Mouse (Mus musculus): ENCODE measurements around the gene Acot13. TPM values are rescaled to one million over a fixed set of nuclear protein-coding genes. Genes with fewer than 3 reads are reported as not detected.

Gene Acot13
- total RNA-seq, 4 experiments from 2014 or later: 95.6 to 108 (median 98.4) TPM

- DNase-seq (ENCODE audit: low spot score in 2 of 2): no peak
These were observed 486 bp downstream of the Acot13 start for GRCm38 (mm10) chr13:24830756-24831352.

DNA sequence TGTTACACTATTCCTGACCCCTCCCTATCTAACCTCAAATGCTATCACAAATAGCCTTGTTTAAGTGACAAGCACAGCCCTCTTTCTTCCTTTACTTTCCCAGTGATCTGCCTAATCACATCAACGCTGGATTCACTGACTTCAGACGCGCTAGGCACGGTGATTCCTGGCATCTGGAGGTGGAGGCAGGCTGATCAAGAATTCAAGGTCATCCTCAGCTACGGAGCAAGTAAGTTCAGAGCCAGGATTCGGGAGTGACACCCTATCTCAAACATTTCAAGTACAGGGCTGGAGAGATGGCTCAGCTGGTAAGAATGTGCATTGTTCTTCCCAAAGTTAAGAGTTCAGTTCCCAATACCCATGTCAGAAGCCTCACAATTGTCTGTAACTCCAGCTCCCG, 5.2 kb downstream of the Acot13 start:
- no peak for DNase-seq (ENCODE audit: low spot score in 2 of 2)

- DNase-seq (ENCODE audit: low spot score in 2 of 2): no peak
These were observed 5.8 kb downstream of the Acot13 start for GRCm38 (mm10) chr13:24825587-24825986.

DNA sequence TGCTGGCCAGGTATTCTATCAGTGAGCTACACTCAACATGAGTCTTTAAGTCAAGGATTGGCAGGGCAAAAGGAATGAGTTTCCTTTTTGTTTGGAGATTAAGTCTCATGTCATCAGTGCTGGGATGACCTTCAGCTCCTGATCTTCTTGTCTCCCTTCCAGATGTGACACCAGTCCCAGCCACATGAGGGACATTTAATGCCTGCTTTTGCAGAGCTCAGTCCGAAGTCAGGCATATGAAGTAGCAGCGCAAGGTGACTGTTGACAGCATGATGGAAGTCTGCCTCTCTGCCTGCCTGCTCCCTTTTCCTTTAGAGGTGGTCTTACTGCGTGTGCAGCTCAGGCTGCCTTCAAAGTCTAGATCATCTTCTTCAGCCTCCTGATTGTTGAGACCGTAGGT, 6.7 kb downstream of the Acot13 start:
- no peak for DNase-seq (ENCODE audit: low spot score in 2 of 2)

- peak; percentile 50 to 66 for DNase-seq (ENCODE audit: low spot score in 2 of 2)
These were observed 8.5 kb downstream of the Acot13 start for GRCm38 (mm10) chr13:24822663-24823343.

GRCm38 (mm10) chr13:24819931-24820330, 11.4 kb downstream of the Acot13 start:
- no peak for DNase-seq (ENCODE audit: low spot score in 2 of 2)

GRCm38 (mm10) chr13:24816125-24817092, 14.9 kb downstream of the Acot13 start:
- DNase-seq (ENCODE audit: low spot score in 2 of 2): no peak

GRCm38 (mm10) chr13:24814616-24815015, 16.7 kb downstream of the Acot13 start:
- DNase-seq (ENCODE audit: low spot score in 2 of 2): no peak

DNA sequence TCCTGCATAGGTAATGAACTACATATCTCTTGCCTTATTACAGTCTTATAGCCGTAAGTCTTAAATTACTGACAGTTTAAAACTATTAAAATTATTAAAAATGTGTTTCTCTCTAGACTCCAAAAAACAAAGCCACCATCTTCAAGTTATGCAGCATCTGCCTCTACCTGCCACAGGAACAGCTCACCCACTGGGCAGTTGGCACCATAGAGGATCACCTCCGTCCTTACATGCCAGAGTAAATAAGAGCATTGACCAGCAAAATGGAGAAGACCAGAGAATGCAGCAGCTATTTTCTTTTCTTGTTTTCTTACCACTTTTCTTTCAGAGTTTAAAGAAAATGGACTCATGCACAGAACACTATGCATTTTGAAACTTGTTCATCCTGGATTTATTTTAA, 18.8 kb downstream of the Acot13 start:
- no peak for DNase-seq (ENCODE audit: low spot score in 2 of 2)

DNA sequence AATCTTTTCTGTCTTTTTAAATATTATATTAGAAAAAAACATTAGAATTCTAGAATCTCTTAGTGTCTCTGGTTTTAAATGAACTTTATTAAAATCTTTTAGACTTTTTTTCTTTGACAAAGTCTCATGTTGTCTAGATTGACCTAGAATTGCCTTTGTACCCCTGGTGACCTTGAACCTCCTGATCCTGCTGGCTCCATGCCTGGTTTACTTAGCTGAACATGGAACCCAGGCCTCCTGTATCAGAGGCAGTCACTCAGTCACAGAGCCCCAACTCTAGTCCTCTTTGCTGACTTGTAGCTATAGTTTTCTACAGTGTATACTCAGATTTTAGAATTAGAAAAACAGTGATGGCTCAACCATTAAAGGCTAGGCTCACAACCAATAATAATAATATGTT, 25.3 kb downstream of the Acot13 start:
- no peak for DNase-seq (ENCODE audit: low spot score in 2 of 2)

DNA sequence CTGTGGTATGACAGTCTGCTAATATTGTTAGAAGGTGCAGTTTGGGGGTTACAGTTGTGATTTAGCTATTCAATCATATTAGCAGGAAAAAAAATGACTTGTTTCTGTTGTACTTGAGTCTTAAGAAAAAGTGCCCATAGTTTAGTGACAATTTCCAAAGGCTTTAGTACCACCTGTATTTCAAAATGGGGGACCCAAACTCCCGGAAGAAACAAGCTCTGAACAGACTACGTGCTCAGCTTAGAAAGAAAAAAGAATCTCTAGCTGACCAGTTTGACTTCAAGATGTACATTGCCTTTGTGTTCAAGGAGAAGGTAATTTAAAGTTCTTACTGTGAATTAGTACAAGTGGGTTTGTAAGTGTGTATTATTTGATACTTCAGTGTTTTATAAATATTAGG, 28.1 kb downstream of the Acot13 start:
- DNase-seq (ENCODE audit: low spot score in 2 of 2): no peak

DNA sequence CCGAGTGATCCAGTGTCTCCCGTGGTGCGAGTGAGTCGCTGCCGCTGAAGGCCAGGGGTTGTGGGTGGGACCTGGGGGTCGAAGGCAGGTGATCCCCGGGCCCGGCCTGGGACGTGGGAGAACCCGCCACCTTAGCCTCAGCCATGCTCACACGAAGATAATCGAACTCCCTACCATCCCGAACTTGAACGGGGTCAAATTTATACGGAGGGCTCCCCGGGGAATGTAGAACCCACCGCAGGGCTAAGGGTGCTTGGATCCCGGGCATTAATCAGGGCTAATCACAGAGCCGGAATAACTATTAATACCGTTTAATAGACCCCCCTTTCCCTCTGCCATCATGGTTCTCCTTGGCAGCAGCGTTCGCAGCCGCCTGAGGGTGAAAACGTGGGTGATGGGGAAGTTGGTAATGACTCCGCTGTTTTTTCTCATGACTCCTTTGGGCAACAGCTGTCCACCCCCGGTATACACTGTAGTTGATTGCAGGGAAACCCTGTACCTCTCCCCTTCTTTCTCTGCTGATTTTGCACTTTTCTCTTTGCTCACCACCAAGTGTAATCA, 29.1 kb downstream of the Acot13 start:
- peak in 1 of 2 experiments; percentile 13 for DNase-seq (ENCODE audit: low spot score in 2 of 2)

- DNase-seq (ENCODE audit: low spot score in 2 of 2): peak in 1 of 2 experiments; percentile 31
These were observed 29.9 kb downstream of the Acot13 start, which contains the start of gene BC005537 for GRCm38 (mm10) chr13:24801308-24801921. Gene BC005537 (plus strand): TSS chr13:24801657.

DNA sequence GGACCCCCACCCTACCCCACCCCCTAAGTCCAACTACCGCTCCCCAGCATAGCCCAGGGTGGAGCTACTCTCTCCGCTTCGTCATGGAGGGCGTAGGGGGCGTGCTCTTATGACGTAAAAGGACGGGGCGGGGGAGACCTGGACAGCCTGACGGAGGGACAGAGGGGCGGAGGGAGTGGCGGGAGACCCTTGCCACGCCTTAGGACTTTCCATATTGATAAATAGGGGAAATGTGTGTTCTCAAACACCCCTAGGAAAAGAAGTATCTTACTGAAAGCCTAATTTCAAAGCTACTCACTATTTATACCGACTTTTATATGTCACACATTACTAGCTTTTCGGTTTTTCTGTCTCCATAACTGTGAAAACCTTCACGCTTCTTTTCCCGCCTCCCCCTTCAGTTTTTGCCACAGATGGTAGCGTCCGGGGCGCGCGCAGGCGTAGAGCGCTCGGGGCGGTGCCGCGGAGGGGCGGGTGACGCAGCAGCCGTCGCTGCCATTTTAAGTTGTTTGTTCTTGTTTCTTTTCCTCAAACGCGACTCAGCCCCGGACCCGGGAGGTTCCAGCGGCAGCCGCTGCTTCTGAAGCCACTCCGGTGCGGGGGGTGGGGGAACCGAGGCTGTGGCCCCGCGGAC, 30.5 kb downstream of the Acot13 start:
- peak; percentile 92 to 97 for DNase-seq (ENCODE audit: low spot score in 2 of 2)

- peak; percentile 39 to 43 for DNase-seq (ENCODE audit: low spot score in 2 of 2)
These were observed 31.2 kb downstream of the Acot13 start for GRCm38 (mm10) chr13:24799925-24800673.

DNA sequence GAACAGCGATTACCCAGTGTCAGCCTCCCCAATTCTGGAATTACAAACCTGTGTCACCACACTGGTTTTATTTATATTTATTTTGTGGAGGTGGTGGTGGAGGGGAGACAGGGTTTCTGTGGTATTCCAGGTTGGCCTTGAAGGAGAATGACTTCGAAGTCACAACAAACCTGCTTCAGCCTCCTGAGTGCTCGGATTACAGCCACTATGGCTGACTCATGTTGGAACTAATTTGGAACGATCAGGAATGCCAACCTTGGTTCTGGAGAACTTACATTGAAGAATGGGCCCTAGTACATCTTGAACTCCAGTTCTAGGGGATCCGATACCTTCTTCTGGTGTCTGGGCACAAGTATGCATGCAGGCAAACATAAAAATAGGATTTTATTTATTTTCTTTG, 32.0 kb downstream of the Acot13 start:
- no peak for DNase-seq (ENCODE audit: low spot score in 2 of 2)

DNA sequence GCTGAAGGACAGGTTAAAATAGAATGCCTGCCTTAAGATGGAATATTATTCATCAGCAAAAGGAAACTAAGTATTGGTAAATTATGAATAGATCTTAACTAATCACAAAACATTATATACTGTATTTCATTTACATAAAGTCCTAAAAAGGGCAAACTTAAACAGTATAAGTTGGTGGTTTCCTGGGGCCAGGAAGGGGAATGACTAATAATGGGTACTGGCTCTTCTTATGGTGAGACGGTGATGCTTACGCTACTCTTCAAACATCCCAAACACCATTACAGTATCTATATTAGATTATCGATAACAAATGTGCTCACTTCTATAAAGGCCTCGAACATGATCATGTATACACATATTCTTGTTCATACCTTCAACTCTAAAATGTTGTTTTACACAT, 32.7 kb downstream of the Acot13 start:
- no peak for DNase-seq (ENCODE audit: low spot score in 2 of 2)

GRCm38 (mm10) chr13:24792411-24793045, 38.8 kb downstream of the Acot13 start:
- DNase-seq (ENCODE audit: low spot score in 2 of 2): no peak

DNA sequence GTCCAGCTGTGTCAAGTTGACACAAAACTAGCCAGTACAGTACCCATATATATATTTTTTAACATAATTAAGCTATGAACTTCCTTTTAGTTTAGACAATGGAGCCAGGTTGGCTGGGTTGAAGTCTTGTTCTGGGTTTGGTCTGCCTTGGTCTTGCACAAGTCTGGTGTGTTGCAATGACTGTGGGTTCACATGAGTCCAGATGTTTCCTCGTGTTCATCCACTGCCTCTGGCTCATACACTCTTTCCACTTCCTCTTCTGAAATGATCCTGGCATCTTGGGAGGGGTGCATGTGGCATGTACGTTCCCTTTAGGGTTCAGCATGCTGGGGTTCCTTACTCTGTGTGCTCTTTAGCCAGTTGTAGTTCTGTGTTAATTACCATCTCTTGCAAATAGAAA, 40.0 kb downstream of the Acot13 start:
- no peak for DNase-seq (ENCODE audit: low spot score in 2 of 2)

GRCm38 (mm10) chr13:24787477-24787876, 43.9 kb downstream of the Acot13 start:
- DNase-seq (ENCODE audit: low spot score in 2 of 2): no peak

All from layer of hippocampus, adult 8-10 months (tissue).